Mouse (Mus musculus) embryo, embryonic 11.5 days (tissue): ENCODE results near the gene Gm20388.

Experiments used
- DNase-seq: peaks from one replicate; pipeline ENCODE4 v3.0.0-alpha.2; 2012; ENCODE audit warnings: low read depth, low spot score

Gene Gm20388

DNA sequence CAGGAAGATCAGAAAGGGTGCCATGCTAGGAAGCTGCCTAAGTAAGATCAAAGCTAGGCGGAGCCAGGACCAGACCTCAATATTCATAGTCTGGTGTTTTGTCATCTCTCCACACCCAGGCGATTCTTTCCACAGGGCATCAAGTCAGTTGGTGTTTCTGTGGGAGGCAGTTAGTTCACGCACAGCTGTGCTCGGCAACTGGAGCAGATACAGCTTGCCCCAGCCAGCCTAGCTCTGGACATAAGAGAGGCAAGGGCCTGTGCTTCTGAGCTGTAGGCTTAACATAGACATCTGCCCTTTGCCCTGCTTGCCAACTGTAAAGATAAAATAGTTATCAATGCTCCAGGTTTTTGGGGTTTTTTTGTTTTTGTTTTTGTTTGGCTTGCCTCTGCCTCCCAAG lies 3721.6 kb downstream of the Gm20388 start:
- no peak for DNase-seq

DNA sequence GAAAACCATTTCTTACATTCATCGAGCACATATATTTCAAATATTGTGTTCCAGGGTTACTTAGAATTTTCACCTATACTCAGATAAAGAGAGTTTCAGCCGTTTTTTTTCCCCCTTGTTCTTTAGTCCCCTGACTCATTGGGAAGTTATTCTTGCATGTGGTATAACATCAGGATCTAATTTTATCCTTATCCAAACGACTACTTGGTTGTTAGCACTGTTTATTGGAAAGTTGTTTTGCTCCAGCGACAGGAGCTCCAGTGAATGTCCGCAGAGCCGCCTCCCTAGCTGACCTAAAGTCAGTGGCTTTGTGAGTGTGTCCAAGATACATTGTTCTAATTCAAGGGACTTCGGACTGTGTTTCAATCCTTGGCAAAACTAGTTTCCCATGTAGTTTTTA lies 3723.2 kb downstream of the Gm20388 start:
- DNase-seq: no peak

DNA sequence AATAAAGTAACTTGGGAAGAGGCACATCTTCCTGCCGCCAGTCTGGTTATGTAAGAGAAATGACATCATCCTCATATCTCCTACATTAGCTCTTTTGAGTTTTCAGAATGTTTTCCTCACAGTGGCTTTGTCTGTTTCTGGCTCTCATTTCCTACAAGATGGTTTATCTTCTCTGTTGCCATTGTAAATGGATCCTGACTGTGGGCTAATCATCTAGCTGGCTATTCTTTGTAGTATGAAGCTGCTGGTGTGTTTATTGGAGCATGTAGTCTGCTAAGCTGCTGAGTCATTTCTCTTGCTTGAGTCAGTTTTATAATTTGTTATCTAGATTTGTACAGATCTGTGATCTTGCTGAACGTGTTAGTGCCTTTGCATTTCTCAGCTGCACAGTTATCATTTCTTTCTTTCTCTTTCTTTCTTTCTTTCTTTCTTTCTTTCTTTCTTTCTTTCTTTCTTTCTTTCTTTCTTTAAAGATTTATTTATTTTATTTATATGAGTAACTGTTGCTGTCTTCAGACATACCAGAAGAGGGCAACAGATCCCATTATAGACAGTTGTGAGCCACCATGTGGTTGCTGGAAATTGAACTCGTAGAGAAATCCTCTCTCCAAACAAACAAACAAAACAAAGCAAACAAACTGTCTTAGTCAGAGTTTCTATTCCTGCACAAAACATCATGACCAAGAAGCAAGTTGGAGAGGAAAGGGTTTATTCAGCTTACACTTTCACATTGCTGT lies 3723.9 kb downstream of the Gm20388 start:
- DNase-seq: no peak

DNA sequence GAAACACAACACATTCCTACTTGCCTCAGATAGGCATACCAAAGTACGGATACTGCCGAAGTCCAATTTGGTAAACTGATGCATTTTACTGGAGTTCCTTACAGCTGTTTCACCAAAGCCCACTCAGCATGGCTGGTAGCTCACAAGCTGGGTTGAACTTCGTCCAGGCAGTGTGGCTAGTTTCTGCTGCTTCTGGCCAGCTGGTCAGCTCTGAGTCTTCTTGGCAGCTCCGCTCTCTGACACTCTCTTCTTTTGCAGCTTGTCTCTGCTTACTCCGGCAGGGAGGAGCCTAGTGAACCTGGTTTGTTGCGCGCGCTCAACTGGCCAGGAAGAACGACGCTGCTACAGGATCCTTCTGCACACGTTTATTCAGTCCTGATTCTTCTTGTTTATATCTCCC lies 3725.0 kb downstream of the Gm20388 start:
- DNase-seq: no peak

DNA sequence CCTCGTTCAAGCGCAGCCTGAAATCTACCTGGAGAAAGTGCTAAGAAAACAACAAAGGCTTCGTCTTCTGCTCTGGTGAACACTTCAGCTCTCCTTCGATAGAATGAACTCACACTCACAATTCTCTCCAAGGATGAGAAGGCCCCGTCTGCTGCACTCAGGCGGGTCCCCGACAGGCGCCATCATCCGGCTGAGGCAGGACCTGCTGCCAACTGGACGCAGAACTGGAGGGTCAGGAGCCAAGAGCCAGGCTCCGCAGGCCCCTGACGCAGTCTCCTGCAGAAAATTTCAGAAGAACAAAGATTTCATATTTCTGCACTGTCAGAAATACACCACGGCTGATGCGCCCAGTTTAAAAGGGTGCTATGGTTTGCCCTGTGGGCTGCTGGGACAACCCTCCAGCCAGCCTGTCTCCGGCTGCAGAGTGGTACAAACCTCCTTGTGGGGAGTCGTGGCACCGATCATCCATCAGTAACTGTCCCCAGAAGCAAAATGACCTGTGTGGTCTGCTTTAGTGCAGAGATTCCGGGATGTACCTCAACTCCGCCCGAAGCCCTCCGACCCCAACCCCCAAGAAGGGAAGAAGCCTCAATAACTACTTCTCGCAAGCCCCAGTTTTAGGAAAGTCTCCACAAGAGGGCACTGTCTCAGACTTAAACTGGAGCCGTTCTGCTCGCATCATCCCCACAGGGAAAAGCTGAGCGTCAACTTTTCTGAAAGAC lies 3732.8 kb downstream of the Gm20388 start:
- no peak for DNase-seq

DNA sequence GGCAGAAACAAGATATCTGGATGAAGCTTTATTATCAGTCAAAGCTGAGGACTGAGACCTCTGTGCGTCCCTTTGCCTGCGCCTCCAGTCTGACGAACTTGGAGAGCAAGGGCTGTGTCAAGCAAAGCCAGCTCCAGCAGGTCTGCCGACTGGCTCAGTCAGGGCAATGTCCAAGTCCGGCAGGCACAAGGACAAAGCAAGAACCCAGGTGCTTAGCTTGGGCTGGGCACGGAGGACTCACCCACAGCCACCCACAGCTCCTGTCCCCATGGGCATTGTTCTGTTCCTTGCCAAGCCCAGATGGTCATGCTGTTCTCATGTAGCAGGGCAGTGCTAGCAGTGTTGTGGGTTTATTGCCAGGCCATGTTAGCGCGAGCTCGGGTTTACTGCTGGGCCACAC lies 3734.6 kb downstream of the Gm20388 start:
- DNase-seq: no peak

DNA sequence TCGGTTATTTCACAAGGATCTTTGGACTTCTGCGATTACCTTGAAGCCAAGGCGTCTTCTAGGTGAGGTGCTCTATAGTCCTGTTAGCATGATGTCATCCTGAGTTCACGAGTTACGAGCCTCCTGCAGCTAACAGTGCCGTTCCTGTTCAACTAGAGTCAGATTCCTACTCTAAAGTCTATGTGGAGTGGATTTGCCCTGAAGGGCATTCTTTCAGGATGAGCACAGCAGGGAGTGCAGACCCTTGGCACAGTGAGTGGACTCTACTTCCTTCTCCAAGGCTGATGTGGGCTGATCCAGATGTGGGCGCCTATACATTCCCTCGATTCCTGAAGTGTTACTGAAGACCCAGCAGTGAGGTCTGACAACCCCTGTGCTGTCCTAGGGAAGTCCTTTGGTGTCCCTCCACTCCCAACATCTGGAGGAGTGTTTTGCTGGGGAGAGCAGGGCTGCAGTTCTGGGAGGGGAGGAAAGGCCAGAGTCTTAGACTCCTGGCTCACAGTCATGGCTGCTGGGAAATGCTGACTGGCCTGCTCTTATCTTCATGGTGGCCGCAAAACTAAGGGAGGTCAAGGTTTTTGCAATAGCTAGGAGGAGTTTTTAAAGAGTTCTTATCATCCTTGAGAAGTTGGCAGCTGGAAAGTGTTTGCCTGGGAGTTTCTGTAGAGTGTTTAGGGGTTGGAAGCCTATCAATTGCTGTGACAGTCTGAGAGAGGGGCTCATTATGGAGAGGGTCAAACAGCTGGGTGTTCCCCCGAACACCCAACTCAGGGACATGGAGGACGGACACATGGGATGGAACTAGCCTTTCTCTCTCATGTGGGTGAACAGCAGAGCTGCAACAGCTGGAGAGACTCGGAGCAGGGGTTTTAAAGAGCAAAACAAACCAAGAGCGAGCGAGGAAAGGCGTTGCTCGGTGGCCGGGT lies 3737.9 kb downstream of the Gm20388 start:
- DNase-seq: no peak

DNA sequence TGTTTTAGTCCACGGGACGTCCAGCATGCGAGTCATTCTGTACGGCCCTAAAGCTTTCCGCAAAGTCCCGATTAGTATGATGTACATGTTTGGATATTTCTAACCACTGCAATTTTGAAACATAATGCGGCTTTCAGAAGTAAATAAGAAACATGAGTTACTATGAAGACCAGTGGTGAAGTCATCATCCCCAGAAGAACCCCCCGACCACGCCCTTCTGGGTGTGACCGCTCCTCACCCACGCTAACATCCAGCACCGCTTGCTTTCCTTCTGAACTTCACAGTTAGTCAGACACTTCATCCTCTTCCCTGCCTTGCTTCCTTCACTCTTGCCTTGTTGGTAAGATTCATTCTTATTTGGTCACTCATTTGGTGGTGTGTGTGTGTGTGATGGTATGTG lies 3738.8 kb downstream of the Gm20388 start:
- DNase-seq: no peak

DNA sequence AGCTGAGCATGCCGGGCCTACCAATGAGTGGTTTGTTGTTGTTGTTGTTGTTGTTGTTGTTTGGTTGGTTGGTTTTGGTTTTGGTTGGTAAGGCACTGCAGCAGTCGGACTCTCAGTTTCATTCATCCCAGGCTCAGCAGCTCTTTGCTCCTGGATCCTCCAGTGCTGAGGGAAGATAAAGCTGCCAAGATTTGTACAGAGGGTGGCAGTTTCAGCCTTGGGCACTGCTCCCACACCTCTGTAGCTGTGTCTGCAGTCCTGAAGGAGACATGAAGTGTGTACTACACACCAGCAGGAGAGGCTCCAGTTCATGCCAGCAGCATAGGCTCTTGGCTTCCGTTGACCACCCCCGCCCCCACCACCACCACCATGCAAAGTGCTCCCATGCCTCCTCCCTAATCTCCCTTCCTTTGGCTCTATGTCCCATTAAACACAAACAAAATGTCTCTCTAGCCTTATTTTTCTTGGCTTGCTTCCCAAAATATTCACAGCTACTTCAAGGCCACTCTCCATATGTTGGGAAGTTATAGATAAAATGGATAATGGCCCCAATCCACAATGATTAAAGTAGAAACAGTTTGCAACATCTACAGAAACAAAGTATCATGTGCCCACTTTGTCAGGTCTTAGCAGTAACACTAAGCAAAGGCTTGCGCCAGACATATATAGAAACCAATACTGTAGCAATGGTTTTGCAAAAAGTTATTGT lies 3740.9 kb downstream of the Gm20388 start:
- DNase-seq: no peak

DNA sequence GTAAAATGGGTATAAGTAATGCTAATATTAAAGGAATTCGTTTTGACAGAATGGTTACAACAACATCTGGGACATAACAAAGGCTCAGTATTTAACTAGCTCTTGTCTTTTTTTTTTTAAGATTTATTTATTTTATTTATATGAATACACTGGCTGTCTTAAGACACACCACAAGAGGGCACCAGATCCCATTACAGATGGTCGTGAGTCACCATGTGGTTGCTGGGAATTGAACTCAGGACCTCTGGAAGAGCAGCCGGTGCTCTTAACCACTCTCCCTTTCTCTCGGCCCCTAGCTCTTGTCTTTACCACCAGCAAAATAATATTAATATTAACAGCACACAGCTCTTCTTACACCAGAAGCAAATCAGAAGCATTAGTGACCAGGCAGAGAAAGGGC lies 3742.0 kb downstream of the Gm20388 start:
- DNase-seq: no peak

DNA sequence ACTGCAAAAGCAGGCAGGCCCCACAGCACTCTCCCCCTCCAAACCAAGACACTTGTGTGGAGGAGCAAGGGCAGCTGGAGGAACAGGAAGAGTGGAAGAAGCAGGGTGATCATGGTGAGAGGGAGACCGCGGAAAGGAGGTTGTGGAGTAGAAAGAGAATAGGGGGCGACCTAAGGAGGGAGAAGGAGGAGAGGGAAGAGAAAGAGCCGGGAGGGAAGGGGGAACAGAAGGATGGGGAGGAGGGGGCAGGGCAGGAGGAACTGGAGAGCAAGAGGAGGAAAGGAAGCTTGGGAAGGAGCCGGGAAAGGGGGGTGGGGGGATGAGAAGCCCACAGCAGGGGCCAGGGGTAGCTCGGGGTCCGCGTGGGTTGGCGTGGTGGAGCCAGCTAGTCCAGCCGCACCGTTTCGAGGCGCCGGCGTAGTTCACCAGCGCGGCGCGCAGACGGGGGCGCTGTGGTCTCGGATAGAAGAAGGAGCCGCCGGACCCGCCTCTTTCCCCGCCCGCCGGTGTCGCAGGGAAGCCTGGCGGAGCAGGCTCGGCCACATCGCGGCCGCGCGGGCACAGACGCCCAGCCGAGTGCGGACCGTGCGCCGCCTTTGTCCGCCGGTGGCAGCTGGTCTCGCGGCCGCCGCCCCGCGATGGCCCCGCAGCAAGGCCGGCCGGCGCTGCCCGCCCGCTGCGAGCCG lies 3742.8 kb downstream of the Gm20388 start, which contains the start of gene Rhou:
TSS of gene Rhou (plus strand) at position 622 of the 686 bp plus-strand sequence.
- DNase-seq: peak; percentile 81

DNA sequence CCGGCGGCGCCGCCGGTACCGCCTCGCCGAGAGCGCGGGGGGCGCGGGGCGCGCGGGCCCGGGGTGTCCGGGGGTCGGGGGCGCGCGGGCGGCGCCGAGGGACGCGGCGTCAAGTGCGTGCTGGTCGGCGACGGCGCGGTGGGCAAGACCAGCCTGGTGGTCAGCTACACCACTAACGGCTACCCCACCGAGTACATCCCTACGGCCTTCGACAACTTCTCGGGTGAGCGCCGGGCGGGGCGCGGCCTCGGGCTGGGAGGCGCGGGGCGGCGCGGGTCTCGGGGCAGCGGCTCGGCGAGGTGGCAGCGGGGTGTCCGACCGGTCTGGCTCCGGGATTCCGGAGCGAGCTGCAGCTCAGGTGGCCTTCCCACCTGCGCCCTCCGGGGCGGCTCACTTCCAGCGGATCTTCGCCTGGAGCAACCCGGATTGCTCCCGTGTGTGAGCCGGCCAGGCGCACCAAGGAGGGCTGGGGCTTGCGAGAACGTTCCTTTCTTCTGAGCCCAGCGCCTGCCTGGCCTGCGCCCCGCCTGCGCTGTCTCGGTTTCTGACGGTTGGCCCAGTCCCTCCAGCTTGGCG lies 3743.4 kb downstream of the Gm20388 start:
- no peak for DNase-seq

DNA sequence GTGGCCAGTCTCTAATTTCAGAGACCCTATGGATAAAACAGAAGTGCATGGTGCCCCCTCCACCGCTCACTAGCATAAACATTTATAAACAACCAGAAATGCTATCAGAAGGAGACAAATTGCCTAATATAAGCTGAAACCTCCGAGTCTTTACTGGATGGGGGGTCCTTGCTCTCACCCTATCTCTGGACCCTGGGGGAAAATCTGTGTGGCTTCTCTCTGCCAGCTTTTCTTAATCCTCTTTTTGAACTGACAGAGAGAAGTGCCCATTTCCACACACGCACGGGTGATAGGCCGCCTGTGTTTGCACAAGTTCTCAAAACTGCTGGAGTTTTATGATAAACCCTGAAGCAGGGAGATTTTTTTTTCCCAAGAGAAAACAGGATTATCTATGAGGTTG lies 3744.1 kb downstream of the Gm20388 start:
- no peak for DNase-seq

DNA sequence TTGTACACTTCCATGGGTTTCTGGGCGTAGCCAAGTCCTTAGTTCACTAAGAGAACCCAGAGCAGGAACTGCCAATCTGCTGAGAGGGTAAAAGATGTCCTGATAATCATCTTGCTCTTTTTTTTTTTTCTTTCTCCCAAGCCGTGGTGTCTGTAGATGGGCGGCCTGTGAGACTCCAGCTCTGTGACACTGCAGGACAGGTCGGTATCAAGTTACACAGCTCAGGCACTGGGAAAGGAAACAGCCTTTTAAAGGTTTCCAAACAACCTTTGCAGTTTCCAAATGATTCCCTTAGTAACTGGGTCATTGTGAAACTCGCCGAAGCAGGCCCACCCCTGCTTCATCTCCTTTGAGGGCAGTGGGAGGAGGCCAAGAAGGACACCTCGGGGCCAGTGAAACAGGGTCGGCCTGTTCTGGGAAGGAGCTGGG lies 3744.7 kb downstream of the Gm20388 start:
- no peak for DNase-seq

DNA sequence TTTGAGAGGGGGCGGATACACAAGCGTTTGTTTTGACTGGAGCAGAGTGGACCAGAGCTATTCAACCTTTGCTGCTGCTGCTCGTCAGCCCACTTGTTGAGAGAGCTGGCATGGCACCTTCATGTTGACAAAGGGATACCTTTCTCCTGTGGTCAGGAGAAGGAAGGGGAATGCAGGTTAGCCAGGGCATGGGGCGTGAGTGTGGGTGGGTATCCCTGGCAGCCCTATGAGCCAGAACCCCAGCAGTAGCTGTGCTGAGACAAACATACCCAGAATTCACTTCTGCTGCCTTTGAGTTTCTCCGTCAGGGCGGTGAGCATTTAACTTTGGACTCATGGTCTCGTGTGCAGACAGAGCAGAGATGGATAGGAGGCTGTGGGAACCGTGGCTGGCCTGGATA lies 3747.2 kb downstream of the Gm20388 start:
- no peak for DNase-seq

DNA sequence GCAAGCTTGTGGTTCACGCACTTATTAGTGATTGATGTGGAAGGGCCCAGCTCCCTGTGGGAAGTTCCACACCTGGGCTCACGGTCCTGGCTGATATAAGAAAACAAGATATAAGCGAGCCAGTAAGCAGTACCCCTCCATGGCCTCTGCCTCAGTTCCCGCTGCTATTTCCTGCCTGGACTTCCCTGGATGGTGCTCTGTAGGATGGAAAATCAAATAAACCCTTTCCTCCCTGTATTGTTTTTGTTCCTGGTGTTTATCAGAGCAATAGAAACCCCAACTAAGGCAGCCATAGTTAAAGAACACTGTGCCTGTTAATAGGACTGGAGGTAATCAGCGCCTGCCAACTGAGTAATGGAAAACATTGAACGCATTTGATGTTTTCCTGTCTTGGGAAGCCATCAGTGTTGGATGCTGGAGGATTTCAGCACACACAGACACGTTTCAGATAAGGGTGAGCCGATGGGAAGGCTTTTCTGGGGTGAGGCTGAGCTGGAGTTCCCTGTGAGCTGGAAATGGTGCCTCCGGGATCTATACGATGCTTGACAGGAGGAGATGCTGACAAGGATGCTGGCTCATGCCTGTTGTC lies 3748.9 kb downstream of the Gm20388 start:
- no peak for DNase-seq

DNA sequence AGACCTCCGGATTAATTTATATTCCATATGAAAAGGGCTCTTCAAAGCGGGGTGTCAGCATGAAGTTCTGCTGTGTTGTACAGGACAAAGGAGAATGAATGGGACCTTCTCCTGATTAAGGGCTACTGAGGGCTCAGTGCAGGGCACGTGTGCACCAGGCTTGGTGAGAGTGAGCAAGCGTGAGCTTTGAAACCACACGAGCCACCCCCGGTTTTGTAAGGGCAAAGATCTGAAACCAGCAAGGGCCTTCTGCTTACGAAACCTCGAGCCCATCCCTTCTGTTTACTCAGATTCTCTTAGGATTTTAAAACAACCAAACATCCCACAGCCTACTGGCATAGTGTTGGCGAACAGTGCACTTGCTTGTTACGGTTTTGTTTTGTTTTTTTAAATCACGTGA lies 3750.9 kb downstream of the Gm20388 start:
- DNase-seq: no peak

DNA sequence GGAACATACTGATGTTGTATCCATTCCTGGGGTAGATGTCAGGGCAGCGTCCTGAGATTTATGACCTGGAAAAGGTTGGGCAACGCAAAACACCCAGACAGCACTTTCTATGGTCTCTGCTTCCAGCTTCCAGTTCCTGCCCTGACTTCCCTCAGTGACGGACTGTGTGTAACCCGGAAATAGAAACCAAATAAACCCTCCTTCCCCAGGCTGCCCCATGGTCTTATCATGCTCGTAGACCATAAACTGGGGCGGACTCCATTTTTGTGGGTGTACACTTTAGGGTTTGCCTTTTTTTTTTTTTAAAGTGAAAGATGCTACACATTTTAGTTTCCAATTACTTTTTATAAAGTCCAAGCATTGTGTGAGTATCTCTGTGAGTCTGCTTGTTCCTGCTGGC lies 3754.9 kb downstream of the Gm20388 start:
- no peak for DNase-seq

DNA sequence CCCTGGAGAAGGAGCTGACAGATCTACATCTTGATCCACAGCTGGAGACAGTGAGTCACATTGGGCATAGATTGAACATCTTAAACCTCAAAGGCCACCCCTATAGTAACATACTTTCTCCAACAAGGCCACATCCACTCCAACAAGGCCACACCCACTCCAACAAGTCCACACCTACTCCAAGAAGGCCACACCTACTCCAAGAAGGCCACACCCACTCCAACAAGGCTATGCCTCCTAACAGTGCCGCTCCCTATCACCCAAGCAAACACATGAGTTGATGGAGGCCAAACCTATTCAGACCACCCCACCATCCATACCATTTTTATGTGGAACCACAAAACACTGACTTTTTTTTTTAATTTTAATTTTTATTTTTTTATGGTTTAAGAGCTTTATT lies 3756.2 kb downstream of the Gm20388 start:
- no peak for DNase-seq

DNA sequence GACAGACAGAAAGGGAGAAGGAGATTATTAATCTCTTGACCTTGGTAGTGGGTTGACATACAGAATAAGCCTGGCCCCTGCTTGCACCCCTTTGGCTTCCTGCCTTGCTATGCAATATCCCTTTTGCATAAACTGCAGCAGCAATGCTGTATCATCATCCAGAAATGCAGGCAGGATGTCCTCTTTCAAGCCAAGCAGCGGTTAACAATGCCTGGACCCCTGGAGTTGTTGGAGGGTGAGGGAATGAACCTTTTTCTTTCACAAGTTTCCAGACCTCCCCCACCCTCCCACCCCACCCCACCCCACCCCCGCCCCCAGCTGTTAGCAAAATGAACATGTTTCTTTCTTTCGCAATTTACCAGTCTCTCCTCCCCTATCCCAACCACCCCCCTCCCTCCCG lies 3758.0 kb downstream of the Gm20388 start:
- no peak for DNase-seq
